Mouse (Mus musculus) gastrocnemius, adult 2 months (tissue): ENCODE measurements around the gene Trim63. TPM values are rescaled to one million over a fixed set of nuclear protein-coding genes. Genes with fewer than 3 reads are reported as not detected.
A peak's percentile ranks its signal among the peaks of the same experiment; 100 is the strongest.

Source experiments
- DNase-seq: peaks from one replicate; pipeline ENCODE4 v3.0.0; 2022
- H3K27ac ChIP-seq: fragments of 200-600 bp; 2 replicates; pipeline ENCODE4 v1.8.1; 2022; ENCODE audit warnings: mild to moderate bottlenecking
- H3K4me3 ChIP-seq: fragments of 200-600 bp; 2 replicates; pipeline ENCODE4 v1.8.1; 2022; ENCODE audit warnings: mild to moderate bottlenecking, moderate library complexity
- CTCF ChIP-seq: fragments of 200-600 bp; IDR thresholded peaks from 2 replicates; pipeline ENCODE4 v1.8.1; 2022; ENCODE audit warnings: antibody characterized with exemption, mild to moderate bottlenecking, moderate library complexity
- intact Hi-C: fragments of 180-260 bp; cut with DNase I; formaldehyde crosslinking; loops from one replicate; pipeline ENCODE4 v1.15.1; 2025
- total RNA-seq, 2 experiments: library from RNA; stranded (reverse); gene quantifications; 2 replicates each; pipeline ENCODE4 v1.2.3; 2021

Gene Trim63
- total RNA-seq, 2 experiments from 2014 or later = 250 to 325 TPM

DNA sequence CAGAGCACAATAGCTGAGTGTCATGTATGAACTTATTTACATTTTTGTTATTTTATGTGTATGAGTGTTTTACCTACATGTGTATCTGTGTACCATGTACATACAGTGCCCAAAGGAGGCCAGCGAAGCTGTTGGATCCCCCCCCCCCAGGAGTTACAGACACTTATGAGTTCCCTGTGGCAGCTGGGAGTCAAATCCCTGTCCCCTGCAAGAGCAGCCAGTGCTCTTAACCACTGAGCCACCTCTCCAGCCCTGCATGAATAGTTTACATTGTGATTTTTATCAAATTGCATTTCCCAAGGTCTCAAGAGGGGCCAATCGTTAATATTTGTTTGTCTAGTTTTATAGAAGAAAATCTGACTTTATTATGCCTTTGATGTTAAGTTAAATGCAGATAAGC is 8.0 kb upstream of the Trim63 start:
- peak overlapping the region; percentile 60 for H3K4me3 ChIP-seq

DNA sequence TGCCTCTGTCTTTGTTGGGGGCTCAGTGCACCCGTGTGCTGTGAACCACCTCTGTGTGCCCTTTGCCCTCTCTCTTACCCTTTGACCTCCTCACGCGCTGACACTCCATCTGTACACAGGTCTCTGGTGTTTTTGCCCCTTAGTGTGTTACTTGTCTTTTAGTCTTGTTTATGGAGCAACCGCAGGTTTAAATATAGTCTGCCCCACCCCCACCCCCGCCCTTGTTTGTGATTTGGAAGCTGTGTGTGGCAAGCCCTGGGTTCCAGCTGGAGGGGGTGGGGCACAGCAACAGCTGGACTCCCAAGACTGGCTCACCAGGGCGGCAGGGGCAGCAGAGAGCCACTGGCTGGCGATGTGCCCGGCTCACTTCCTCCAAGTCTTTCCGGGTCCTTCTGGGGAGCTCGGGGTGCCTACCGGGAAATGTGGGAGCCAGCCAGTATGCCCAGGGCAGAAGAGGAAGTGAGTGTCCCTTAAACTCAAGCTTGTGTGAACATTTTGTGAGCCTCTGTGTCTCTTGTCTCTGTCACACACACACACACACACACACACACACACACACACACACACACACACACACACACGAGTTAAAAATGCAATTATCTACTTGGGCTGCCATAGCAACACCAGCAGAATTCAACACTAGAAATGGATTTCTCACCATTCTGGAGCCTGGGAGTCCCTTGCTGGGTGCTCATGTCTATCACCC is 7.4 kb upstream of the Trim63 start:
- H3K27ac ChIP-seq = peak overlapping the region; percentile 97
- peak overlapping the region; percentile 60 for H3K4me3 ChIP-seq
- DNase-seq = peak; percentile 94
- intact Hi-C loops = no loop called here
- TF ChIP-seq CTCF = peak; percentile 54

More for the DNA sequence above, 8.0 kb upstream of the Trim63 start:
- DNase-seq = no peak
- no peak for TF ChIP-seq CTCF
- intact Hi-C loops = no loop called here
- peak overlapping the region; percentile 97 for H3K27ac ChIP-seq

DNA sequence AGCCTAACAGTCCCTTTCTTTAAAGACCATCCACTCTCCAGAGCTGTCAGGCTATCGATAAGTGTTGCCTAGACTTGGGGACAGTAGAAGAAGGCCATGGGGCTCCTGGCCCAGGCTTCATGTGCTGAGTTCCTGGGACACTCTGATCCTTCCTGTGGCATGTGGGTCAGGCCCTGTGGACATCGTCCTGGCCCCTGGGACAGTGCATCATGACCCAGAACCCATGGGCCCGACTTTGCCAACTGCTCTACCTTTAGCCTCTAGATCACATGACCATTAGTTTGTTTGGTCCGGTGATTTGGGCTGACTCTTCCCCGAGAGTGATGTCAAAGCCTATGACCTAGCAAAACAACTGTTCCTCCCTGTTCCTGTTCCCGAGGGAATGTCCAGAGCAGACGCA is 4.8 kb upstream of the Trim63 start:
- Histone ChIP-seq H3K4me3 (no peak overlapping the region), H3K27ac (peak overlapping the region; percentile 97)
- intact Hi-C loops = no loop called here
- peak; percentile 66 for DNase-seq
- no peak for TF ChIP-seq CTCF

DNA sequence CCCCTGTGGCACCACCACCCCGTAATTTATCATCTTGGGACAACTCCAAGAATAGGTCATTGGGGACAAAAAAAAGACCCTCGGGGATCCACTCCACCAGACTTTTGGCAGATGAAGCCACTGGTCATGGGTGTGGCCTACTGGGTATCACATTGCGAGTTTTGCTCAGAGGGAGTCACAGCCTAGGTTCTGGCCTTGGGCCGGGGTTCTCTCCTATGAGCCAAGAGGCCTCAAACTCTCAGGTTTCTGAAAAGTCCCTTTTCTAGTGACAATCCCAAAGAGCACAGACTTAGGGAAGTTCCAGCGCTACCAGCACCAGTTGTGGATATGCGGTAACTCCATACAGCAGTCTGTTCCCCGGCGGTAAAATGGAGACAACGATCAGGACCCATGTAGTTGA is 4.3 kb upstream of the Trim63 start:
- Histone ChIP-seq H3K27ac (peak overlapping the region; percentile 97), H3K4me3 (no peak overlapping the region; the same call in 1 of the 2 replicates)
- DNase-seq = peak; percentile 70
- intact Hi-C loops = no loop called here
- TF ChIP-seq CTCF = no peak

DNA sequence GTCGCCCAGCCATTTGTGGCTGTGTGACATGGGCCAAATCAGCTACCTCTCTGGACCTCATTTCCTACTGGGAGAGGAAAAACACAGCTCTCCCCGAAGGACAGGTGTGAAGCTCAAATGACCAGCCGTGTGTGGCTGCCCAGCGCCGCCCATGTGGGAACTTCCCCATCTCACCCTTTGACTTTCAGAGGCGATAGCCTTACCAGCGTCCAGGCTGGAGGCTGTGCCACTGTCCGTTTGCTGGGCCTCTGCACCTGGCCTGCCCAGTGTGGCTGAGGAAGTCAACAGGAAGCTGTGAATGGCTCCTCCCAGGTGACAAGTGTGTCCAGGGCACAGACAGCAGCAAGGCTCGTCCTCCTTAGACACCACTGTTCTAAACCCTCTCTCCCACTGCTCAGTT is 3.1 kb upstream of the Trim63 start:
- peak overlapping the region; percentile 97 for H3K27ac ChIP-seq
- H3K4me3 ChIP-seq = no peak overlapping the region
- TF ChIP-seq CTCF = no peak
- DNase-seq = peak; percentile 84
- intact Hi-C loops = no loop called here

DNA sequence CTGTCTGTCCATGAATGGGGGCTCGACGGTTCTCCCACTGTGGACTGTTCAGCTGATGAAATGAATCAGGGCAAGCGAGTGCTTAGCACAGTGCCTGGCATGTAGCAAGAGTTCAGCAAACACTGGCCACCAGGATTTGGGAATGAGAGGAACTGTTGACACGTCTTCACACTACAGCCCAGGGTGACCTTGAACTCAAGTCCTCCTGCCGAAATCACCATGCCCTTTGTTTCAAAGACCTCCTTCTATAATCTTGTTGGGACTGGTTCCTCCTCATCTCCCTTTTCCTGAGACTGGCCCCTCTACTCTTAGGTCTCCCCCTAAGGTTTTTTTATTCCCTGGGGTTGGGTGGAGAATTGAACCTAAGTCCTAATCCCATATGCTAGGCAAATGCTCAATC is 2.6 kb upstream of the Trim63 start:
- no peak for DNase-seq
- H3K27ac ChIP-seq = peak overlapping the region; percentile 97
- H3K4me3 ChIP-seq = no peak overlapping the region
- intact Hi-C loops = no loop called here
- TF ChIP-seq CTCF = no peak

DNA sequence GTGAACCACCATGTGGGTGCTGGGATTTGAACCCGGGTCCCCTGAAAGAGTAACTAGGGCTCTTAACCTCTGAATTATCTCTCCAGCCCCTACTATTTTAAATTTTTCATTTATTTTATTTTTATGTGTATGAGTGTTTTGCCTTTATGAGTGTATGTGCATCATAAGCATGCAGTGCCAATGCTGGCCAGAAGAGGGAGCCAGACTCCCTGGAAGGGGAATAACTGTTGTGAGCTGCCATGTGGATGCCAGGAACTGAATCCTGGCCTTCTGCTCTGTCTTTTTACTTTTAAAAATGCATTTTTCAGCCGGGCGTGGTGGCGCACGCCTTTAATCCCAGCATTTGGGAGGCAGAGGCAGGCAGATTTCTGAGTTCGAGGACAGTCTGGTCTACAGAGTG is 2.0 kb upstream of the Trim63 start:
- peak; percentile 52 for TF ChIP-seq CTCF
- intact Hi-C loops = no loop called here
- DNase-seq = no peak
- H3K27ac ChIP-seq = peak overlapping the region; percentile 97
- no peak overlapping the region for H3K4me3 ChIP-seq

DNA sequence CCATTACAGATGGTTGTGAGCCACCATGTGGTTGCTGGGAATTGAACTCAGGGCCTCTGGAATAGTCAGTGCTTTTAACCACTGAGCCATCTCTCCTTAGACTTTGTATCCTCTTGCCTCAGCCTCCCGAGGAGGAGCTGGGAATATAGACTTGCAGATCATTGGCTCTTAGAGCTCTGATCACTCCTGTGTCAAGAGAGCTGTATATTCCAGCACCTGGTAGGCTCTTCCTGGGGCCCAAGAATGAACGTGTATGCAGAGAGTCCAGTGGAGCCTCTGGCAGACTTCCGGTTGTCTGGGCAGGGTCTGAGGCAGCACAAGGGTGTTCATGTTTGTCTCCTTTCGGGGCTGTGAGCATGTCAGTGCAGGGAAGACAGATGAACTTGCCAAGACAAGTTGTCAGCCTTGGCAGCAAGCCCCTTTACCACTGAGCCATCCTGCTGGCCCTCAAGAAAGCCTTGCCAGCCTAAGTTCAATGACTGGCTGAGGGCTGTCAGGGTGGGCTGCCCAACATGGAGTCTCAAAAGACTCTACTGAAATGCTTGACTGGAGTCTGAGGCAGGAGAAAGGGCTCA is 752 bp upstream of the Trim63 start:
- intact Hi-C loops = loop anchor here (2.0 kb wide), 1 partner anchor 43 kb away; no protein-coding TSS in a partner anchor
- Histone ChIP-seq H3K27ac (peak overlapping the region; percentile 97), H3K4me3 (peak overlapping the region; percentile 88)
- no peak for TF ChIP-seq CTCF
- DNase-seq = peak; percentile 75

DNA sequence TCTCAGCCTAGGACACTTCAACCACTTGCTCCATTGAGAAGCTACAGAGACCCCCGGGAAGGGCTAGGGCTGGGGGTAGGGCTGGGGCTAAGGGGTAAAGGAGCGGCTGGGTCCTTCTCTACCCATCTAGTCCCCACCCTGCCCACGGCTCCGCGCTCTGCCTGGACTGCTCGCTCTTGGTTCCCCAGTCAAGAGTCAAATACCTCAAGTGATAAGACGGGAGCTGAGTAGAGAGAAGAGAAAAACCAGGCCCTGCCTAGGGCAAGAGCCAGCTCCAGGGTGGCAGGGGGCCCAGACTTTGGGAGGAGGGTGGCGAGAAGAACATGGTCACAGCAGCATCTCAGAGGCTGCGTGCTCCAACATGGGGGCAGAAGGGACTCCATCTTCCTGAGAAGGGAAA is 550 bp downstream of the Trim63 start:
- peak overlapping the region; percentile 88 for H3K4me3 ChIP-seq
- no peak for TF ChIP-seq CTCF
- peak; percentile 58 for DNase-seq
- intact Hi-C loops = loop anchor here (2.0 kb wide), 1 partner anchor 41 kb away; no protein-coding TSS in a partner anchor
- peak overlapping the region; percentile 97 for H3K27ac ChIP-seq

DNA sequence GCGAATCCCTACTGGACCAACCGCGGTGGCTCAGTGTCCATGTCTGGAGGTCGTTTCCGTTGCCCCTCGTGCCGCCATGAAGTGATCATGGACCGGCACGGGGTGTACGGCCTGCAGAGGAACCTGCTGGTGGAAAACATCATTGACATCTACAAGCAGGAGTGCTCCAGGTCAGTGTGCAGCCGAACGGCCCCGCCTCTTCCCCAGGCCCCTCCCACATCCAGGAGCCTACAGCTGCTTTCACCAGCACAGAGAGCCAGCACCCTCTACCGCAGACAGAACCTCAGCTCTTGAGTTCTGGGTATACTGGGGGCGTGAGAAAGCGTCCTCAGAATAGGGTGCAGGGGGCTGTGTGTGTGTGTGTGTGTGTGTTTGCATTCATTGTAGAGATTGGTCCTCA is 1.5 kb downstream of the Trim63 start:
- intact Hi-C loops = no loop called here
- Histone ChIP-seq H3K4me3 (peak overlapping the region; percentile 88), H3K27ac (peak overlapping the region; percentile 97)
- 0 out of 2 replicates have a peak, but pooled peaks have one; percentile 5 for TF ChIP-seq CTCF
- peak; percentile 82 for DNase-seq

DNA sequence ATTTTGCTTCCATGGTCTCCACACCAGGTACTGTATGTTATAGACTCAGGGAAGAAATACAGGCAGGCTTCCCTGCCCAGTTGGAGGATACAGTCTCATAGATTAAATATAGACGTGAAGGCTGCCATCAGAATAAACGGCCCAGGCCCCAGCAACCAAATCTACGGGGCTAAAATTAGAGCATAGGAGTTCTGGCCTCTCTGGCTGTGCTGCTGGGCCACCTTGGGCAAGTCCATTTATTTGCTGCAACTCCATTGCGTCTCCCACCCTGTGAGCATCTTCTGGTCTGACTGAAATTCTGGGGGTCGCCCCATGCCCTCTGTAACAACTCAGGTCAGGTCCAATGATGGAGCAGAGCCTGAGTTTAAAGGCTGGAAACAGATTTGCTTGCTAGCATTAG is 4.2 kb downstream of the Trim63 start:
- intact Hi-C loops = no loop called here

DNA sequence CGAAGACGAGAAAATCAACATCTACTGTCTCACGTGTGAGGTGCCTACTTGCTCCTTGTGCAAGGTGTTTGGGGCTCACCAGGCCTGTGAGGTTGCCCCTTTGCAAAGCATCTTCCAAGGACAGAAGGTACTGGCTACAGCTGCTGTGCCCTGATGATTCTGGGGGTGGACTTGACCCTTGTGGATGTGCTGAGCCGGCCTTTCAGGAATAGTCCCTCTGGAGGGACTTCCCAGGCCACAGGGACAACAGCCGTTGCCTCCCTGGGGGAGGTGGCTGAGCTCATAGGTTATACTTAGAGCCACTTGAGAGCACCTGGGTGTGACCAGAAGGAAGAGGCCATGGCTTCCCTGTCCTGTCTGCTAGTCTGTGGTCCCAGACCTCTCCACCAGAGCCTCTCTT is 4.8 kb downstream of the Trim63 start:
- DNase-seq = peak; percentile 63
- intact Hi-C loops = no loop called here
- Histone ChIP-seq H3K4me3 (peak overlapping the region; percentile 88), H3K27ac (peak overlapping the region; percentile 97)
- TF ChIP-seq CTCF = no peak

More for the DNA sequence above, 4.2 kb downstream of the Trim63 start:
- Histone ChIP-seq H3K27ac (peak overlapping the region; percentile 97), H3K4me3 (peak overlapping the region; percentile 88)
- no peak for TF ChIP-seq CTCF
- peak; percentile 60 for DNase-seq

DNA sequence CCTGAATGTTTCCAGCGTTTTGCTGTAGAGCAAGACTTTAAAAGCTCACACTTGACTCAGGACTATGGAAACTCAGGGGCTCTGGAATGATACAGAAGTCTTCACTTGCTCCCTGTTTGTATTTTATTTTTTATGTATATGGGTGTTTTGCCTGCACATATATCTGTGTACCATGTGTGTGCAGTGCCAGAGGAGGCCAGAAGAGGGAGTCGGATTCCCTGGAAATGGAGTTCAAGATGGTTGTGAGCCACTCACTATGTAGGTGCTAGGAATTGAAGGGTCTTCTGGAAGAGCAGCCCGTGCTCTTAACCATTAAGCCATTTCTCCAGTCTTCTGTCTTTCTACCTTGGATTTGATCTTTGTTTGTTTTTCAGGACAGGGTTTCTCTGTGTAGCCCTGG is 6.6 kb downstream of the Trim63 start:
- peak overlapping the region; percentile 17; the same call in 1 of the 2 replicates for H3K4me3 ChIP-seq
- intact Hi-C loops = no loop called here
- peak overlapping the region; percentile 50 for H3K27ac ChIP-seq
- no peak for DNase-seq
- TF ChIP-seq CTCF = peak; percentile 50
